Mouse (Mus musculus) monocyte, adult 2 months (primary cell): Measurements from ENCODE around the gene Pex14.
"Not testable (repeated sequence)": the region's sequence is repeated elsewhere in the genome, so short reads cannot be mapped to it uniquely, and the experiment has no call there.

Experiments used
- DNase-seq, 2 experiments: peaks; one replicate each; pipeline ENCODE4 v3.0.0; 2022; ENCODE audit warnings: low spot score in 2 of 2, low read depth in 1 of 2

The Pex14 gene

GRCm38 (mm10) chr4:149103875-149104561 is 4.3 kb upstream of the Pex14 start, which contains the start of gene Dffa:
Gene Dffa, plus strand, starts transcription at chr4:149104146.
- DNase-seq: peak; percentile 66 to 75

DNA sequence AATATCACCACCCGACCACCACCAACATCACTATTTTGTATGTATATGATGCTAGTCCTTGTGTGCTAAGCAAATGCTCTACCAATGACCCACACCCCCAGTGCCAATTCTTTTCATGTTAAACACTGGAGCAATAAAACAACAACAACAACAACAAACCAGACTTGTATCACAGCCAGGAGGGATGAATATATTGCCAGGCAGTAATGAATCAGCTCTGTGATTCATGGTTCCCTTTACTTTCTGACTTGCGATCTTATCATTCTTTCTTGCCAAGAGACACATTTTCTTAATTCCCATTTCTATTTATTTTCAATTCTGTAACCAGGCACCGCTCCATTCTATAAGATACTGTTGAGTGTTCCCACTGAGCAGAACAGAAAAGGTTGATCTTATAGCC is 1.8 kb upstream of the Pex14 start:
- no peak for DNase-seq

DNA sequence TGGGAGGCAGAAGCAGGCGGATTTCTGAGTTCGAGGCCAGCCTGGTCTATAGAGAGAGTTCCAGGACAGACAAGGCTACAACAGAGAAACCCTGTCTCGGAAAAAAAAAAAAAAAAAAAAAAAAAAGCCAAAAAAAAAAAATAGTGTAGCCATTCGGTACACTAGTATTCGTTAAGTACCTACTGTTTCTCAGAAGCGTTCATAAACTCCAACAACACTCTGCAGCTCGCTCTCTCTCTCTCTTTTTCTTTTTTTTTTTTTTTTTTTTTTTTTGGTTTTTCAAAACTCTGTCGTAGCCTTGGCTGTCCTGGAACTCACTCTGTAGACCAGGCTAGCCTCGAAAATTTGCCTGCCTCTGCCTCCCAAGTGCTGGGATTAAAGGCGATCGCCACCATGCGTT is 773 bp upstream of the Pex14 start:
- DNase-seq: not testable (repeated sequence)

DNA sequence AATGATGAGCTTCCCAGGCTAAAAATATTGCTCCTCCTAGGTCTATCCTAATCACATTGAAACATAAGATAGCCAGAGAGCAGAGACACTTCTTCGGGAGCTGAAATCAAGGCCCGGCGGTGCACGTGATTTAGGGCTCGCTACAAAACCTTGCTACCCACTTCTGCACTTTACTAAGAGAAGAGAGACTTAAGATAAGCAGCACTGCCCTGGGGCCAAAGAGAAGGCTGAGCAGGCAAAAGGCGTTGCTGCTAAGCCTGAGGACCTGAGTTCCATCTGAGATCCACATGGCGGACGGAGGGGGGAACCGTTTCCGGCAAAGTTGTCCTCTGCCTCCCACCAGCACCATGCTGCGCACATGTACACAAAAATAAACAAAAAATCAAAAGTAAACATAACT is 1.1 kb downstream of the Pex14 start:
- no peak for DNase-seq

GRCm38 (mm10) chr4:149097956-149098355 is 1.7 kb downstream of the Pex14 start:
- no peak for DNase-seq

DNA sequence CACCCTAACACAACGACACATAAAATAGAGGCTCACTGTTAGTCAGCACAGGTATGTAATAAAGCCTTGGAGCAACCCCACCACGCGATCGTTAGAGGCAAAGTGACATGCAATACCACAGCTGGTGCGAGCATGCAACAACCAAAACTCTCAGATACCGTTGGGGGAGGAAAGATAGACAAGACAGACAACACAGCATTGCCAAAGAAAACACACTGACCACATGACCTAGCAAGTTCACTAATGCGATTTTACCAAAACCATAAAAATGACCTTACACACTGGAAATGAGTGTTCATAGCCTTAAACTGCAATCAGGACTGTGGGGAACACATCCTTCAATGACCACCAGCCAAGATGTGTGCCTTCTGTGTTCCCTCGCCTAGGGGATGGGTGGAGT is 8.3 kb downstream of the Pex14 start:
- no peak for DNase-seq

- no peak for DNase-seq
Observed at GRCm38 (mm10) chr4:149085381-149085780, 14.3 kb downstream of the Pex14 start.

- no peak for DNase-seq
Observed at GRCm38 (mm10) chr4:149081528-149081927, 18.1 kb downstream of the Pex14 start.

DNA sequence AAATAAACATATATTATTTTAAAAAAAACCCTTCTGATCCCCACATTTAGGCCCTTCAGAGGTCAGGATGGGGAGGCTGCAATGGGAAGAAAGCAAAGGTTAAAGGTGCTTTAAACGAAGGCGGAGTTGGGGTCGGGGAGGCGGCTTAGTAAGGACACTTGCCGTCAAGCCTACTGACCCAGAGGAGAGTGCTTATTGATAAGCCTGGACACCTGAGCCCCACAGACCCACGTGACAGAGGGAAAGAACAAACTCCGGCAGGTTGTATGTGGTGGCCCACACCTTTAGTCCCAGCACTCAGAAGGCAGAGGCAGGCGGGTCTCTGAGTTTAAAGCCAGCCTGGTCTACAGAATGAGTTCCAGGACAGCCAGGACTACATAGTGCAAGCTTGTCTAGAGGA is 19.6 kb downstream of the Pex14 start:
- no peak for DNase-seq

- no peak for DNase-seq
Observed at GRCm38 (mm10) chr4:149079629-149080028, 20.0 kb downstream of the Pex14 start.

DNA sequence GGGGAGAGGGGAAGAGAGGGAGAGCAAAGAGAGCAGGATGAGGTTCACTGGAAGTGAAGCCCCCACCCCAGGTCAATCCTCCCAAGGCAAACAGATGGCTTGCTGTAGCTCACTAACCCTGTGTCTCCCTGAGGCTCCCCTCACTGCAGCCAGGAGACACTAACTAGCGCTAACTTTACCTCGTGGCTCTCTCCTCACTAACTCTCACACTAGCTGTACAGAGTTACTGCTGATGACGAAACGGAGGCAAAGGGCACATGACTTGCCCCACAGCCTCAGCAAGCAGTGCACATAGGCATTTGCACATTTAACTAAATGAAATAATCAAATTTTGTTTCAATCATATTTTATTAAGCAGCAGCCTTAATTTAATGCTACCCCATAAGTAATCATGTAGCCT is 21.4 kb downstream of the Pex14 start:
- DNase-seq: no peak

DNA sequence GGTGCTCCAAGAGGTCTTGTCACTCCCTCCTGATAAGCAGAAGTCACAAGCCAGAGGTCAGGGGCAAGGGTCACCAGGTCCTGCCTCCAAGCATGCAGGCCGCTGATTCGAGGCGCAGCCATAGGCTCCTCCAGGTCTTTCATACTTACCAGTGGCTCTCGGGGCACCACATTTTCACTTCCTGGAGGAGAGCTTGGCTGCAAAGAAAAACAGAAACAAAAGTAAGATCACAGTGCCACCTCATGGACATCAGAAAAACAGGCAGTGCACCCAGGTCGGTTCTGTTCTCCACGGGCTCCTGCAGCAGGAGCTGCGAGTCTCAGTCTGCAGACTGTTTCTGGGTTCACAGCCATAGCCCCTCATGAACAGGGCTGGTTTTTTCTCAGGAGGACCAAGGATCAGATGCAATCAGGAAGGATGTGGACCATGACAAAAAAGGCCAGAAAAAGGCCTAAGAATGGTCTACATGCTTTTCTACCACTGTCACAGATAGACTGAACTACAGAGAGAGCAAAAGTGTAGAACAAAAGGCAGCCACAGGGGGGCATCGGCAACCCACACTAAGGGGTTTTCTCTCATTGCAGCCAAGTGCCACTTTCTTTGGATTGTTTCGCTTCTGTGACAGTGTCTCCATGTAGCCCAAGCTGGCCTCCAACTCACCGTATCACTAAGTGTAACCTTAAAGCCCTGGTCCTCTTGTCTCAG is 23.7 kb downstream of the Pex14 start:
- peak; percentile 44 to 54 for DNase-seq

DNA sequence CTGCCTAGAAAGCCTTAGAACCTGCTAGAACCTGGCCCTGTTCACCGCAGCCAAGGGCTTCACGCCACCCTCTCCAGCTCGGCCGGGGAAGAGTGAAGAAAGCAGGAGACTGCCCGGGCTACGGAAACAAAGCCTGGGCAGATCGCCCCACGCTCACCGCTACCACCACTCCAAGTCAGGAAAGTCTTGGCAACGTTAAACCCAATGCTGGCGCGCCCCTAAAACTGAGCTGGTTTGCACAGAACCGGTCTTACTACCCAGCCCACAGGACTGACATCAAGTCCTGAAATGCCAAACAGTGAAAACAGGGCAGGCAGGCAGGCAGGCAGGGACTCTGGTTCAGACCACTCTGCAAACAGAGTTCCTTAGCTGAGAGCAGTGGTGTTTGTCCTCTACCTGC is 24.6 kb downstream of the Pex14 start:
- DNase-seq: no peak

GRCm38 (mm10) chr4:149066672-149067551 is 32.8 kb downstream of the Pex14 start:
- DNase-seq: no peak

- no peak for DNase-seq
Observed at GRCm38 (mm10) chr4:149064061-149064854, 35.4 kb downstream of the Pex14 start.

DNA sequence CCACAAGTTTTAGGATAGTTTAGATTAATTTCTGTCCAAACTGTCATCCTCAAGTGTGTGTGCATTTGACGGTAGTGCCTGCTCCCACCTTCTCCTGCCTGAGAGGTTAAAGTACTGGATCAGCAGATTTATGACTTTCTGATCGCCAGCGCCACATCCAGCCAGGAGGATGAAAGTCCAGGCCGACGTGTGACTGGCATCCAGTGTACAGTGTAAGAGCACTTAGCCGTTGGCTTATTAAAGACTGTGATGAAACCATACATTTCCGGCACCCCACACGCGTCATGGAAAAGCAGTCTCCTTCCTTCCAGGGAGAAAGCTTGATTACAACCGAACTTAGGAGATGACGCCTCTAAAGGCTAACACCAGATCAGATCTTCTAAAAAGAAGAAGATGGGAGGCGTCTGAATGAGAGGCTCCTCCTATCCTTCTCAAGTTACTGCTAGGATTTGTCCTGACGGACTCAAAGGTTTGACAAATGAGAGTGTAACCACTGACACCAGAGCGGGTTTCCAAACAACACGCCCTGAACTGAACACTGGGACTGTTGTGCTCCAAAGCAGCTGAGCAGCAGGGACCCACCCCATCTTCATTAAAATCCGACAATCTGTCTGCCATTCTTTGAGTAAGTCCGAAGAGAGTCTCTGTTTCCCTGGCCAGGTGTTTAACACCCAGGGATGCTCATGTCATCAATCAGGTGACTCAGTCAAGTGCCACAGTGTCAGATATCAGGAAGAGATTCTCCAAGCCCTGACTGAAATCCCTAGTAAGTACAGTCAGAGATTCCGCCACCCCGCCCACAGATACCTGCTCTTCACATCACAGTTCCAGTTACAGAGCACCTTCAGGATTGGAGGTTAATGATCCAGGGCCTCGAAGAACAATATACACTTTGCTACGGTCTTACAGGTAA is 37.0 kb downstream of the Pex14 start:
- no peak for DNase-seq

GRCm38 (mm10) chr4:149061432-149061718 is 38.3 kb downstream of the Pex14 start:
- no peak for DNase-seq

DNA sequence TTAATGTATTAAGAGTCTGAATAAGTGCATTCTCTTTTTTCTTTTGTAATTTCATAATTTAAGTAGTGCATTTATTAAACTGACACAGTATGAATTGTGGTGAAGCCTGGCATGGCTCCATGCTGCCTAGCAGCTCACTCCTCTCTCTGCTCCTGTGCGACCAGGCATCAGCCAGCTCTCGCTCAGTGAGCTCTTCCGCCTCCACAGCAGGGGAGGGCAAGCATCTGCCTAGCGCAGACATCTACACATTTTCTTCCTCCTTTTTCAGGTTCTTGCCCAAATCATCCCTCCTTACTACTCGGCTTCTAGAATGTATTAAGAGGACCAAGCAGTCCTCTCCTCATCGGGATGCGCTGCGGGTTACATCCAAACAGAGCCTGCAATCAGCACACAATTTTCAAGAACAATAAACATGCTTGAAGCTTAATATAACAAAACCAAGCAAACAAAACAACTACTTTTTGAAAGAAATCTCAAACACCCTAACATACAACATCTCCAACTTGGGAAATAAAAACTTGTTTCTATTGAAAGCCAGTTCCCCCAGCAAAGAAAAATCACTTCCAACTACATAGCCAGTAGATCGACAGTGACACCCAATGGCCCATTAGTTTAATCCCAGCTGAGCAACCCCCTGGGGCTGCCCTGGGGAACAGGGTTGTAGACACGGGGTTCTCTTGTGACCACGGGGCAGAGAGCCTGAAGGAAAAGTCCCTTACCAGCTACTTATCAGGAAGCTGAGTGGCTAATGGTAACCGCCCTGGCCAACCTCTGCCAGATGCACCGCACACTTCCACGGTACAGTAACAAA is 38.9 kb downstream of the Pex14 start:
- no peak for DNase-seq

- no peak for DNase-seq
Observed at GRCm38 (mm10) chr4:149059713-149060112, 40.0 kb downstream of the Pex14 start.
